Mouse (Mus musculus) mature B cell (primary cell): ENCODE results near the gene Fcrla.
"Not testable (repeated sequence)": the region's sequence is repeated elsewhere in the genome, so short reads cannot be mapped to it uniquely, and the experiment has no call there.

Source experiments
- in situ Hi-C: fragments of 300-500 bp; cut with MboI; formaldehyde crosslinking; loops from 2 replicates; pipeline ENCODE4 v1.14.3; 2019

Fcrla gene

GRCm38 (mm10) chr1:170927378-170927777, at the start of gene Fcrla:
Gene Fcrla, minus strand, starts transcription at chr1:170927583.
- in situ Hi-C loops = no loop called here

DNA sequence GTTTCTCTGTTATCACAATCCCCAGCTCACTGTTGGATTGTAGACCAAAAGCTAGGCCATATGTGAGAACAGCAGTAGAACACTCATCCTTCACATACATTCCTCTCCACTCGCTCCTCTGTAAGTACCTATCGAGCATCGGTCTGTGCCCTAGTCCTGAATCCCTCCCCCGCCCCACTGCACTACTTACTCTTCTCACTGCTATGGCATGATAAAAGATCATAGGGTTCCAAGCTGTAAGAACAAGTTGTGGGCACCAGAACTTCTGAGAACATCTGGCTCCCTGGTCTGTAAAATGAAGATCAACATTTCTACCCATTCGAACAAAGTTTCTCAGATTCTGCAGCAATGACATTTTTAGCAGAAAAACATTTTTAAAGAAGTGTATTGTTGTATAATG, 49.1 kb upstream of the Fcrla start, which contains the start of gene Fcgr2b:
Gene Fcgr2b, minus strand, starts transcription at position 101 of the 400 bp plus-strand sequence.
- in situ Hi-C loops = no loop called here

DNA sequence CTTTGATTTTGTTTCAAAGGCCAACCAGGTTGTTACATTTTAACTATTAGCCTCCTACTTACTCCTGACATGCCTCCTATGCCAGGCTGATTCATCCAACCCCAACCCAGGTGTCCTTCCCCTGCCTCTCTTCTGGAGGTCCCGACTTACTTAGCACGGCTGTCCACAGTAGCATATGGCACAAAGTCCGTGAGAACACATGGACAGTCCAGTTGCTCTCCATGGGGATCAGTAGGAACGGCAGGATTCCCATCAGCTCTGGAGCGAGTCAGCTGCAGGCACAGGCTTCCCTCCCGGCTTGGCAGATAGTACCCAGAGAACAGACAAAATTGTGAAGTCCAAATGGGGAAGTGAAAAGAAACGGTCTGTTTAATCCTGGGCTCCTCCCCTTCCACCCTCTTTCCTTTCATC, 48.4 kb upstream of the Fcrla start:
- in situ Hi-C loops = no loop called here

- in situ Hi-C loops = not testable (repeated sequence)
Measured at GRCm38 (mm10) chr1:170975350-170975749, 48.0 kb upstream of the Fcrla start.

GRCm38 (mm10) chr1:170974736-170975135, 47.4 kb upstream of the Fcrla start:
- in situ Hi-C loops = no loop called here

DNA sequence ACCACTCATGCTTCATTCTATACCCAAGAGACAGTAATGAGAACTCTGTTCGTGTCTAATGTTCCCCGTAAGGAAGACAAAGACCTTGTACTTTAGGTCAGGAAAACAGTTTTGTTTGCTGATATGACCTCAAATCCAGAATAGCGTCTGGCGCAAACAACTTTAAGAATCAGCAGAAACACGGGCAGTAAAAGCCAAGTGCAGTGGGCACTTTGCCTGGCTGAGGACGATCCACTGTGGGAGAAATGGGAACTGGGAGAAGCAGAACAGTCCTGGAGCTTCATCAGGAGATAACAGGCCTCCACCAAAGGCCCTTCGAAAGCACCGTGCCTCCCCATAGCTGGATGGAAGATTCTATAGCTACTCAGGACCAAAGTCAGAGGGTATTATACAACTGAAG, 46.8 kb upstream of the Fcrla start:
- in situ Hi-C loops = no loop called here

DNA sequence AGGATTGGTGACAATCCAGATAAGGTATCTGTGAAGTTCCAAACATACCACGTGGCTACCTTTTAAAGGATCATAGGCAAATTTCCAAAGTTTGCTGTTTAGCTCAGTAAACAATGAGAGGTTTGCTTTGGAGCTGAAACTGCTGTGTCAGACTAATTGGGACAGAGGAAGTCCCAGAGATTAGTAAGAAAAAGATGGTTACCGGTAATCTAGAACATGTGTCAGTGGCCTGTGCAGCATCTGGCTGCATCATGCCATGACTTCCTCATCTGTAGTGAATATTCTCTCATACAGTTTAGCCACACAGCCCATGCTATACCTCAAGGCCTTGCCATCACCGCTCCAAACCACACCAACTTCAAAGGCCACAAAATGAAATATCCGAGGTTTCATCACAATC, 45.6 kb upstream of the Fcrla start:
- in situ Hi-C loops = no loop called here

GRCm38 (mm10) chr1:170972494-170972893, 45.1 kb upstream of the Fcrla start:
- in situ Hi-C loops = no loop called here

- in situ Hi-C loops = no loop called here
Measured at GRCm38 (mm10) chr1:170968576-170968975, 41.2 kb upstream of the Fcrla start.

- in situ Hi-C loops = no loop called here
Measured at GRCm38 (mm10) chr1:170967581-170967980, 40.2 kb upstream of the Fcrla start.

DNA sequence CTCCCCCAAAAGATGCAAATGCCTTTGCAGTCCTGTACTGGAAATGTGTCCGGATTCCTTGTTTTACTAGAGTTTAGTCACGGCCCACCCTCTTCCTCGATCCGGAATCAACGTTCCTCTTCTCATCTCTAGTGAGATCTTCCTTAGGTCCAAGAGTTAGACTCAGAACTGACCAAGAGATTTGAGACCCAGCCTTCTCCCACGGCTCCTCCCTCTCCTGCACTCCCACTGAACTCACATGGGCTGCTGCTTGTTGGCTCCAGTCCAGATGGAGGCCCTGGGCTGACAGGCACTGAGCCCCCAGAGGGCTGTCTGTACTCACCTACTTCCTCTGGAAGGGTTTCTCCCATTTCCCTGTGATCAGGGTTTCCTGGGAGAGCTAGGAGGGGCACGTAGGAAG, 35.7 kb upstream of the Fcrla start:
- in situ Hi-C loops = no loop called here

- in situ Hi-C loops = no loop called here
Measured at GRCm38 (mm10) chr1:170962301-170962700, 34.9 kb upstream of the Fcrla start.

- in situ Hi-C loops = no loop called here
Measured at GRCm38 (mm10) chr1:170961101-170961500, 33.7 kb upstream of the Fcrla start.

- in situ Hi-C loops = no loop called here
Measured at GRCm38 (mm10) chr1:170959791-170960190, 32.4 kb upstream of the Fcrla start.

- in situ Hi-C loops = no loop called here
Measured at GRCm38 (mm10) chr1:170958225-170958624, 30.8 kb upstream of the Fcrla start.

DNA sequence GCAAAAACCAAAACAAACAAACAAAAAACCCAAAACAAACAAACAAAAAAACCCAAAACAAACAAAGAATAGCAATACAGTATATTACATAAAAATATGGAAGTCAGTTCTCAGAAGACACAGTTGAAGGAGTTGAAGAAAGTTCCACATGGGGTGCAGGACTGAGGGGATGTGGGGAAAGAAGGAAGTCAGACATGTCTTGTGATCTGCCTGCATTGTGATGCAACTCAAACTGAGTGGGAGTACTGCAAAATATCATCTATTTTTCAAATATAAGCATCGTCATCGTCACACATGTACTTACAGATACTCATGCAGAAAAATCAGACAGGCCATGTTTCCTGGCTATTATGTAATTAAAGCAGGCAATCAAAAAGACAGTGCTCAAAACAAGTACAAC, 25.8 kb upstream of the Fcrla start:
- in situ Hi-C loops = no loop called here

DNA sequence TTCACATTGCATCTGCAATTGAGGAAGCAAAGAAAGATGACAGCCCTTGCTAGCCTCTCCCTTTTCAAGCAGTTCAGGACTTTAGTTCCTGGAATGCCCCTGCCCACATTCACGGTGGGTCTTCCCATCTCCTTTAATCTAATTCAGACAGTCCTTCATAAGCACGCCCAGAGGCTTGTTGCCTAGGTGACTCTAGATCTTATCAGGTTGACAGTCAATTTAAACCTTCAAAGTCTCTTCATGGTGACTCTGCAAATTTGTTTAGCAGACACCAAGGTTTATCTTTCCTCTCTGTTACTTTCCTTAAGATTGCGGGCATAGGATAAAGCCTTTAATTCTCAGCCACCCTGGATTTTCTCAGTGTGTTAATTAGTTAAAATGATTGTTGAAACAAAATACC, 23.4 kb upstream of the Fcrla start:
- in situ Hi-C loops = no loop called here

DNA sequence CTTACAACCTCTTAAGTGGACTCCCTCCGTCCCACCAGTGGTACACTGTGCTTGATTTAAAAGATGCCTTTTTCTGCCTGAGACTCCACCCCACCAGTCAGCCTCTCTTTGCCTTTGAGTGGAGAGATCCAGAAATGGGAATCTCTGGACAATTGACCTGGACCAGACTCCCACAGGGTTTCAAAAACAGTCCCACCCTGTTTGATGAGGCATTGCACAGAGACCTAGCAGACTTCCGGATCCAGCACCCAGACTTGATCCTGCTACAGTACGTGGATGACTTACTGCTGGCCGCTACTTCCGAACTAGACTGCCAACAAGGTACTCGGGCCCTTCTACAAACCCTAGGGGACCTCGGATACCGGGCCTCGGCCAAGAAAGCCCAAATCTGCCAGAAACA, 17.5 kb upstream of the Fcrla start:
- in situ Hi-C loops = not testable (repeated sequence)

- in situ Hi-C loops = not testable (repeated sequence)
Measured at GRCm38 (mm10) chr1:170944151-170944550, 16.8 kb upstream of the Fcrla start.

DNA sequence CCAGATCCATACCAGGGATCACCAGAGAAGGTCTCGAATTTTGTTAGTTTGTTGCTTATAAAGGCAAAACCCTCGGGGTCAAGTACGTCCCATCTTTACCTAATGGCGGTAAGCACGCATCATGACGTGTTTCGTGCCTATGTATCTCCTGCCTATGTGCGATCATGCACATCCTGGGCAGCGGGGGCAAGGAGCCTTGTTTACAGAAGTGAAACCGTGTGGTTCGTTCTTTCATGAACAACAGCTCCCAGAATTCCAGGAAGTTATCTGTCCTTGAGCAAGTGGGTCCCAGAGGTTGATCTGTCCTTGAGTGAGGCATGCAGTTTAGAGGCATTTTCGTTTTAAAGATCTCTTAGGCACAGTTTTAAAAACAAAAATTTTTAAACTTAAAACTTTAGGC, 11.9 kb upstream of the Fcrla start:
- in situ Hi-C loops = no loop called here

DNA sequence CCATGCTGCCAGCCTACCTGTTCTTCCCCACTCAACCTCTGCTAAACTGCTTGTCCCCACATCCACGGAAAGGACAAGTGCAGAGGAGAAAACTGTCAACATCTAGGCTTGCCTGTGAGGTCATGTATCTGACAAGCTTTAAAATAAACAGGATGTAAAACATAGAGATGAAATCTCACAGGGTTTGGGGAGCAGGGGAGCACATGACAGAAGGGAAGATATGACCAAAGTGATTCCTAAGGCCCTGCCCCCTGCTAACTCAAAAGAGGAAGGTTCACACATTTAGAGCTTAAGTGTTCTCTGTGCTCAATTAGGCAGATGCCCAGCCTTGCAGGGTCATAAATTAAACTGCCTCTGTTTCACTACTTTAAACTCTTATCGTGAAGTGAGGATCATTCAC, 7.0 kb upstream of the Fcrla start:
- in situ Hi-C loops = no loop called here

- in situ Hi-C loops = no loop called here
Measured at GRCm38 (mm10) chr1:170933940-170934339, 6.6 kb upstream of the Fcrla start.

DNA sequence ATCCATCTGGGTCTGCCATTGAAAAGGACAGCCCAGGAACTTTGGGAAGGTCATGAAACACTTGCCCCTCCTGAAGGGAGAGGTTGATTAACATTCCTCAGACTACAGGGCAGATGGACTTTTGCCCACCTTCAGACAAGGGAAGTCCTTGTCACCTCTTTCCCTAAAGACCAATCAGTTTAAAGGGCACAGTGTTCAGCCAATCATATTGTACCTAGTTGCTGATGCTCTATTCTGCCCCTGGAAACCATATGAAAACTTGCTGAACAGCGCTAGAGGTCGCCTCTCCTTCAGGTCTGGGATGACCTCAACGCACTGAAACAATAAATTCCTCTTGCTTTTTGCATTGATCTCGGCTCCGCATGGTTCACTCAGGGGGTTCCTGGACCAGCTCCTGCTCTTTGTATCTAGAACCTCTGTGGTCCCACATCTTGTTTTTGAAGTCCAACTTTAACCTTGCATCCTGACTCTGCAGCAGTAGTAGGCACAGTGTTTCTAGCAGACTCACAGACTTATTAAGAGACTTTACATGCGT, 6.1 kb upstream of the Fcrla start:
- in situ Hi-C loops = no loop called here

DNA sequence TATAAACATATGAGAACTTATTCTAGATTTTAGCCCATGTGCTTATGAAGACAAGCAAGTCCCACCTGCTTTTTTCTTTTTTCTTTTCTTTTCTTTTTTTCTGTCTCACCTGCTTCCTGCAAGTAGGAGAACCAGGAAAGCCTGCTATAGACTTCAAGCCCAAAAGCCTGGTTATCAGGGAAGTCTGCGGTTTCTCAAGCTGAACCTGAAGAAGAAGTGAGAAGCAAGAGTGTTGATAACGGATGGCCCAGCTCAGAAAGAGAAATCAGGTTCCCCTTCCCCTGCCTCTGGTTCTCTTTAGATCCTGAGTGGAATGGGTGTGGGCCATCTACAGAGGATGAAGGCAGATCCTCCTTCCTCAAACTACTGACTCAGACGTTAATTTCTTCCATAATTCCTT, 4.7 kb upstream of the Fcrla start:
- in situ Hi-C loops = no loop called here

GRCm38 (mm10) chr1:170929245-170929644, 1.9 kb upstream of the Fcrla start:
- in situ Hi-C loops = no loop called here
